Mouse (Mus musculus) spleen, adult 2 months (tissue): ENCODE data around the gene Pank2.
"Not testable (repeated sequence)": the region's sequence is repeated elsewhere in the genome, so short reads cannot be mapped to it uniquely, and the experiment has no call there.

Source experiments
- CTCF ChIP-seq: fragments of 200-500 bp; IDR thresholded peaks from 2 replicates; pipeline ENCODE4 v1.5.1; 2011; ENCODE audit warnings: mild to moderate bottlenecking, inconsistent platforms; ENCODE audit not compliant: insufficient read depth, insufficient read length, insufficient replicate concordance; ENCODE audit errors: extremely low read depth
- POLR2A ChIP-seq: fragments of 200-500 bp; IDR thresholded peaks from 2 replicates; pipeline ENCODE4 v1.6.1; 2011; ENCODE audit warnings: low read depth, low read length, inconsistent platforms

GRCm38 (mm10) chr2:131226669-131227068 lies 35.6 kb upstream of the Pank2 start:
- TF ChIP-seq CTCF, POLR2A: not testable (repeated sequence)
